Mouse (Mus musculus): Measurements from ENCODE around the gene Tmem229b. TPM values are rescaled to one million over a fixed set of nuclear protein-coding genes. Genes with fewer than 3 reads are reported as not detected.

The Tmem229b gene
- polyA plus RNA-seq, 1 experiment from 2014 or later: 6.0 TPM

DNA sequence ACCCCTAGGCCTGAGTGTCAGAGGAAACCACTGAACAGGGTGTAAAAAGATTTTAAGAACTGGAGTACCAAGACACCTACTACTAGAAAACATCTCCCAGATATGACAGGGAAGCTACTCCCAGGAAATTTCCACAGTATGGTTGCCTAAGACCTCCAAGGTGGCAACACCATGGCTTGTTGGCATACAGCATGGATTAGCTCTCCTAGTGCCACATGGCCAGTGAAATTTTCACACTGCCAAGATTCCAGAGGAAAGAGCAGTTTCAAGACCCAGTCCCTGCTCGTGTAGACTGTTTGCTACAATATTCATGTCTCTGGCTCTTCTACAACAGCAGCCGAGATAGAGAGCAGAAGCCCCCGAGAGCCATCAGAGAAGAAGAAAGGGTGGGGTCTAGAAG is 4.4 kb downstream of the Tmem229b start:
- no peak overlapping the region for H3K4me2 ChIP-seq
- no peaks in the 10 kb centered on the region for H3K9me3 ChIP-seq
- H3K4me3 ChIP-seq: no peak overlapping the region
- H3K9ac ChIP-seq: no peak overlapping the region
- H3K27ac ChIP-seq: no peak overlapping the region
- H3K27me3 ChIP-seq: peaks cover 18% of the 10 kb centered on the region
- H3K36me3 ChIP-seq: no peaks in the 10 kb centered on the region
- ATAC-seq (ENCODE audit: insufficient number of reproducible peaks, low FRiP score, low TSS enrichment, low read depth): no peak
- 90% methylated on average over 3 of the region's 3 CpGs for WGBS
- peaks cover 11% of the 10 kb centered on the region for H3K4me1 ChIP-seq

DNA sequence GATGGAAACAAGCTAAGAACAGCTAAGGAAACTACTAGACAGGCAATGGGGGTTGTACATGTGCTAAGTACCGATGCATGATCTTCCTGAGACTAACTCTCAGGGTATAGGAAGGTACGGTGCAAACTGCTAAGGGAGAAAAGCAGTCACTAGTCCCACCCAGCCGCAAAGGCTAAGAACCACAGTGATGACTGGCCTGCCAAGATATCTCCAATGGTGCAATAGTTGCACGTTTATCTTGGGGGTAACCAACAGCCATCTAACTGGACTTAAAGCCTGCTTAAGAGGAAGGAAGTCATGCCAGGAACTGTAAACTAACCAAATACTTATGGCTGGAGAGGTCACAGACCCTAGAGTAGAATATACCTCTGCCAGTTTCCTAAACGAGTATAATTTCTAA is 5.0 kb downstream of the Tmem229b start:
- H3K4me1 ChIP-seq: peaks cover 10% of the 10 kb centered on the region
- no peaks in the 10 kb centered on the region for H3K36me3 ChIP-seq
- no peak overlapping the region for H3K4me2 ChIP-seq
- H3K9ac ChIP-seq: no peak overlapping the region
- no peak overlapping the region for H3K27ac ChIP-seq
- 82% methylated on average over 5 of the region's 5 CpGs for WGBS
- ATAC-seq (ENCODE audit: insufficient number of reproducible peaks, low FRiP score, low TSS enrichment, low read depth): no peak
- H3K9me3 ChIP-seq: no peaks in the 10 kb centered on the region
- H3K4me3 ChIP-seq: no peak overlapping the region
- peaks cover 15% of the 10 kb centered on the region for H3K27me3 ChIP-seq

DNA sequence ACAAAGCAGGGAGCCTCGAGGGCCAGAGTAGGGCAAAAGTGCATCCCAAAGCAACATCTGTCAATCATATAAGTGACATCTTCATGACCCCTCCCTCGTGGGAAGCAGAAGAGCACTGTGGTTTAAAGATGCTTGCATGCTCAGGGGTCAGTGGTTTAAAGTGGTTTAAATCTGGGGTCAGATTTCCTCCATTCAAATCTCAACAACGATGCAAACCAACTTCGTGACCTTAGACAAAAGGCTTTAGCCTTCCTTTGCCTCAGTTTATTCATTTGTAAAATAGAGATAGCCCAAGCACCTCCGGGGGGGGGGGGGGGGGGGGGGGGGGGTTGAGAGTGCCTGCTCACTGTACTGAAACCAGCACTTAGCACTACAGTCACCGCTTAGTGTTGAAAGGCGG is 10.7 kb downstream of the Tmem229b start:
- Histone ChIP-seq H3K9ac (no peak overlapping the region), H3K4me3 (no peak overlapping the region), H3K9me3 (no peaks in the 10 kb centered on the region), H3K36me3 (no peaks in the 10 kb centered on the region), H3K27me3 (no peaks in the 10 kb centered on the region), H3K4me1 (no peaks in the 10 kb centered on the region), H3K27ac (no peak overlapping the region), H3K4me2 (no peak overlapping the region)
- ATAC-seq (ENCODE audit: insufficient number of reproducible peaks, low FRiP score, low TSS enrichment, low read depth): no peak
- 43% methylated on average over 6 of the region's 7 CpGs for WGBS

DNA sequence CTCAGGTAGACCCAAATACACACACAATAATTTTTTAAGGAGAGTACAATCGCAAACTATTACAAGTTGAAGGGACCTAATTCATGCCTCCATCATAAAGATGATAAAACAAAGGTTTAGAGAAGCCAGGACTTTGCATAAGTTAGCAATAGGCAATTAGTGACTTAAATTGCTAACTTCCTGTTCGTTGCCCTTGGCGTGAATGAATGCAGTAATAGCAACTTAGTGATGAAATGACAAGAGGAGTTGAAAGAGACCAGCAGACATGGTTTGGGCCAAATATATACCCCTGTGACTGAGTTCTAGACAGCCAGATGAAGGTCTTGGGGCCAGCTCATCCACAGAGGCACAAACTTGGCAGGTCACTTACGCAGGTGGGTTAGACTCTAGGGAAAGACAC is 11.2 kb downstream of the Tmem229b start:
- Histone ChIP-seq H3K27ac (no peak overlapping the region), H3K36me3 (no peaks in the 10 kb centered on the region), H3K4me2 (no peak overlapping the region), H3K4me3 (no peak overlapping the region), H3K9ac (no peak overlapping the region), H3K9me3 (no peaks in the 10 kb centered on the region), H3K4me1 (no peaks in the 10 kb centered on the region), H3K27me3 (no peaks in the 10 kb centered on the region)
- WGBS: 83% methylated on average over 4 of the region's 4 CpGs
- no peak for ATAC-seq (ENCODE audit: insufficient number of reproducible peaks, low FRiP score, low TSS enrichment, low read depth)

GRCm38 (mm10) chr12:78987581-78988081 is 19.8 kb downstream of the Tmem229b start:
- WGBS: 44% methylated on average over 9 of the region's 9 CpGs
- Histone ChIP-seq H3K4me1 (no peaks in the 10 kb centered on the region), H3K9ac (no peak overlapping the region), H3K4me3 (no peak overlapping the region), H3K4me2 (no peak overlapping the region), H3K9me3 (no peaks in the 10 kb centered on the region), H3K36me3 (no peaks in the 10 kb centered on the region), H3K27me3 (no peaks in the 10 kb centered on the region), H3K27ac (no peak overlapping the region)
- ATAC-seq (ENCODE audit: insufficient number of reproducible peaks, low FRiP score, low TSS enrichment, low read depth): no peak

- ATAC-seq (ENCODE audit: insufficient number of reproducible peaks, low FRiP score, low TSS enrichment, low read depth): 0 out of 2 replicates have a peak, but pooled peaks have one; percentile 40
- 42% methylated on average over 3 of the region's 3 CpGs for WGBS
- no peaks in the 10 kb centered on the region for H3K36me3 ChIP-seq
- H3K4me2 ChIP-seq: no peak overlapping the region
- H3K27me3 ChIP-seq: no peaks in the 10 kb centered on the region
- no peak overlapping the region for H3K9ac ChIP-seq
- no peak overlapping the region for H3K4me3 ChIP-seq
- no peak overlapping the region for H3K27ac ChIP-seq
- no peaks in the 10 kb centered on the region for H3K4me1 ChIP-seq
- no peaks in the 10 kb centered on the region for H3K9me3 ChIP-seq
Measured at GRCm38 (mm10) chr12:78984035-78984432, 23.4 kb downstream of the Tmem229b start.

- Histone ChIP-seq H3K36me3 (no peaks in the 10 kb centered on the region), H3K4me2 (no peak overlapping the region), H3K9ac (no peak overlapping the region), H3K4me1 (no peaks in the 10 kb centered on the region), H3K27me3 (no peaks in the 10 kb centered on the region), H3K9me3 (no peaks in the 10 kb centered on the region), H3K4me3 (no peak overlapping the region), H3K27ac (no peak overlapping the region)
- 62% methylated on average over 9 of the region's 9 CpGs for WGBS
- ATAC-seq (ENCODE audit: insufficient number of reproducible peaks, low FRiP score, low TSS enrichment, low read depth): no peak
Measured at GRCm38 (mm10) chr12:78983296-78984034, 24.0 kb downstream of the Tmem229b start.

DNA sequence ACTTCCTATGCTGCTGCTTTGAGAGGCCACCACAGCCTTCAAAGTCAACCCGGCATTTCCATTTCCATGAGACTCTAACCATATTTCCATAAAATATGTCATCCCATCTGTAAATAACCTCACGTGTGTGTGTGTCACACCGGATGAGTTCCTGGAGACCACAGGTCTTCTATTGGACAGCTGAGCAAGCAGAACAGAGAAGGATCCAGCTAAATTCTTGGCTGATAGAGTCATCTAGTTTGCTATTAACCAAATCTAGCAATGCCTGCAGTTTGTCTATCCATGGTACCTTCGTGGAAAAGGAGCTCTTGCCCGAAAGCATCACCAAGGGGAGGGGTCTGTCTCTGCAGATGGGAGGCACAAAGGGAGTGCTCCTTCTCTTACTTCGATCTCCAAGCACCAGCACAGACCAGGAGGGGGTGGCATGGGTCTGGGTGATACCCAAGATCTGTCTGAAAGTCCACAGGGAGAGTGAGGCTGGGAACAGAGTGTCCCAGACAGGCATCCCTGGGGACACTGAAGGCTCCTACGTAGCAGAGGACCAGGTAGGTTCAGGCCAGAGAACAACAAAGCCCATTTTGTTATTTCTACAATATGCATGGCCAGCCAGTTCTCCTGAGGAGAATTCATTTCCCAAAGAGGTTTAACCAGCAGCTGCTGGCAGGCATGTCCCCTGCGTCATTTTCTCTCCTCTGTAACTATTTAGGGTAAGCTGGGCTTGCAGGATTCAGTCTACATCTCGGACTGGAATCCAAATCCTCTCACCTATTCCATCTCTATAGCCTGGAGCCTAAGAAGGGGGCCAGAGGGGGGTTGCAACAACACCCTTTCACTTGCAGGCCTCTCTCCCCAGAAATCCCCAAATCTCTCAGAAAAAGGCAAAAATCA is 25.2 kb downstream of the Tmem229b start:
- Histone ChIP-seq H3K4me3 (no peak overlapping the region), H3K9ac (no peak overlapping the region), H3K27ac (no peak overlapping the region), H3K4me1 (no peaks in the 10 kb centered on the region), H3K4me2 (no peak overlapping the region), H3K36me3 (0 out of 2 replicates have a peak, but pooled peaks cover 3% of the 10 kb centered on the region), H3K9me3 (no peaks in the 10 kb centered on the region), H3K27me3 (no peaks in the 10 kb centered on the region)
- WGBS: 63% methylated on average over 9 of the region's 9 CpGs
- ATAC-seq (ENCODE audit: insufficient number of reproducible peaks, low FRiP score, low TSS enrichment, low read depth): no peak

DNA sequence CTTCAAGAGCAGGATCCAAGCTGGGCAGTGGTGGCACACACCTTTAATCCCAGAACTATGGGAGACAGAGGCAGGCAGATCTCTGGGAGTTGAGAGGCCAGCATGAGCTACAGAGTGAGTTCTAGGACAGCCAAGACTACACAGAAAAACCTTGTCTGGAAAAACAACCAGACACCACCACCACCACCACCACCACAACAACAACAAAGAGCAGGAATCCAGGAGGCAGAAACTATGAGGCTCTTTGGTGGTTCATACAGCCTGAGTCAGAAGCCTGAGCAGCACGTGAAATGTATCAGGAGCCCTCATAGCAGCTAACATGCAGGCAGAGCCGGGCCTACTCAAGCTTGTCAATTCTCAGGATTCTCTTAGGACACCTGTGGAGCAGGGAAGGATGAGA is 26.3 kb downstream of the Tmem229b start:
- Histone ChIP-seq H3K27me3 (no peaks in the 10 kb centered on the region), H3K4me1 (no peaks in the 10 kb centered on the region), H3K27ac (no peak overlapping the region), H3K36me3 (0 out of 2 replicates have a peak, but pooled peaks cover 3% of the 10 kb centered on the region), H3K9me3 (no peaks in the 10 kb centered on the region), H3K9ac (no peak overlapping the region), H3K4me3 (no peak overlapping the region), H3K4me2 (no peak overlapping the region)
- 77% methylated on average over 2 of the region's 2 CpGs for WGBS
- ATAC-seq (ENCODE audit: insufficient number of reproducible peaks, low FRiP score, low TSS enrichment, low read depth): no peak

DNA sequence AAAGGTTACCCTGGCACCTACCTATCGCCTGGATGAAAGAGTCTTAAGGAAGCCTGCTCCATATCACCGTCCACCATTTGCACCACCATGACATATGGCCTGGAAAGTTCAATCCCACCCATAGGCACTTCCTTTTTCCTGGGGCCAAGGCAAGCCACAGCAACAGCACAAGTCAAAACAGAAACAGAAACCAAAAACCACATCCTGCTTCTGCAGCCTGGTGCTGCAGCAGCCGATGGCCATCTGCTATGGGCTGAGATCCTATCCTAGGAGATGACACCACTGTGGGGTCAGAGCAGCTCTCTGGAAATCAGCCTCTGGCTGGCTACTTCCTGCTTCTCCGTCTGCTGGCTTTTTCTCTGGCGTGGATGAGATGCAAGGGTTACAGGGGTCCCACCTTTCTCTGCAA is 26.7 kb downstream of the Tmem229b start:
- H3K36me3 ChIP-seq: 0 out of 2 replicates have a peak, but pooled peaks cover 3% of the 10 kb centered on the region
- no peaks in the 10 kb centered on the region for H3K9me3 ChIP-seq
- ATAC-seq (ENCODE audit: insufficient number of reproducible peaks, low FRiP score, low TSS enrichment, low read depth): no peak
- 62% methylated on average over 5 of the region's 5 CpGs for WGBS
- H3K27ac ChIP-seq: no peak overlapping the region
- H3K4me3 ChIP-seq: no peak overlapping the region
- no peak overlapping the region for H3K4me2 ChIP-seq
- no peaks in the 10 kb centered on the region for H3K27me3 ChIP-seq
- H3K4me1 ChIP-seq: no peaks in the 10 kb centered on the region
- H3K9ac ChIP-seq: no peak overlapping the region

DNA sequence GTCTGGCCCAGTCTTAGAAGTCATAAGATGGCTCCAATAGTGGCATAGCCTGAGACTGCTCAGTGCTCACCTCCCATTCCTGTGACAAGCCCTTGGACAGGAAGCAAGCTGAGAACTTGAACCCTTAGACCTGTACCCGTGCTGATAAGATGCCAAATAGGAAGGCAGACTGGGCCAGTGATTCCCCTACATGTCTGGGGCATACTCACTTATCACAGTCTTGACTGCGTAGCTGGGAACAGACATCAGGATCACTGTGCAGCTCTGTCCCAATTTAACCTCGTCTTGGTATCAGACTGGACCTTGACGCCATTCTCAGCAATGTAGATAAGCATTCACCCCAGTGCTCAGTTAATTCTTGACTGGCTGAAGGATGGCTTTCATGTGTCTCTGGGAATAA is 29.9 kb downstream of the Tmem229b start:
- Histone ChIP-seq H3K4me2 (no peak overlapping the region), H3K9me3 (no peaks in the 10 kb centered on the region), H3K9ac (no peak overlapping the region), H3K27me3 (no peaks in the 10 kb centered on the region), H3K36me3 (0 out of 2 replicates have a peak, but pooled peaks cover 3% of the 10 kb centered on the region), H3K4me1 (no peaks in the 10 kb centered on the region), H3K4me3 (no peak overlapping the region), H3K27ac (no peak overlapping the region)
- WGBS: 82% methylated on average over 4 of the region's 4 CpGs
- ATAC-seq (ENCODE audit: insufficient number of reproducible peaks, low FRiP score, low TSS enrichment, low read depth): no peak

DNA sequence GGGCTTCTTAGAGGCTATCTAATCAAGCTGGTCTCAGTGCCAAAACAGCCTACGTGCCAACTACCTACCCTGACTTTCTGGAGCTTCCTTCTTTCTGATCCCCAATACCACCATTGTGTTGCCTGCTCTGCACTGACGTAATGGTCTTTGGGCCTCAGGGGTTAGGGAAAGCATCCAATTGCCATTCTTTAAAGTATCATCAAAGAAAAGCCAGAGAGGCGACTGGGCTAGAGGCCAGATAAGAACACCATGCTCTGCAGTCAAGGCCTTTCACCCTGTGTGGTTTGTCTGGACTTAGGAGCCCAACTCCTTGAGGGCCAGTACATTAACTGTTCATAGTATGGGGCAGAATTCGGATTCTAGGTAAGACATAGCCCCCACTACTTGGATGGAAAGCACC is 30.3 kb downstream of the Tmem229b start:
- Histone ChIP-seq H3K9ac (no peak overlapping the region), H3K4me2 (no peak overlapping the region), H3K27me3 (no peaks in the 10 kb centered on the region), H3K4me3 (no peak overlapping the region), H3K27ac (no peak overlapping the region), H3K4me1 (no peaks in the 10 kb centered on the region), H3K36me3 (0 out of 2 replicates have a peak, but pooled peaks cover 3% of the 10 kb centered on the region), H3K9me3 (no peaks in the 10 kb centered on the region)
- ATAC-seq (ENCODE audit: insufficient number of reproducible peaks, low FRiP score, low TSS enrichment, low read depth): no peak
- WGBS: 65% methylated on average over 4 of the region's 4 CpGs

Data from limb, embryonic 15.5 days (tissue).